Mouse (Mus musculus) megakaryocyte, embryonic 14.5 days (primary cell): ENCODE results near the gene Fhl2.

Source experiments
- FLI1 ChIP-seq: IDR thresholded peaks from 2 replicates; pipeline ENCODE4 v1.6.1; 2012; ENCODE audit warnings: low read length, inconsistent platforms, mixed read lengths
- GATA1 ChIP-seq: IDR thresholded peaks from 3 replicates; pipeline ENCODE4 v1.6.1; 2012; ENCODE audit warnings: mixed read lengths, low read length, inconsistent platforms, borderline replicate concordance

DNA sequence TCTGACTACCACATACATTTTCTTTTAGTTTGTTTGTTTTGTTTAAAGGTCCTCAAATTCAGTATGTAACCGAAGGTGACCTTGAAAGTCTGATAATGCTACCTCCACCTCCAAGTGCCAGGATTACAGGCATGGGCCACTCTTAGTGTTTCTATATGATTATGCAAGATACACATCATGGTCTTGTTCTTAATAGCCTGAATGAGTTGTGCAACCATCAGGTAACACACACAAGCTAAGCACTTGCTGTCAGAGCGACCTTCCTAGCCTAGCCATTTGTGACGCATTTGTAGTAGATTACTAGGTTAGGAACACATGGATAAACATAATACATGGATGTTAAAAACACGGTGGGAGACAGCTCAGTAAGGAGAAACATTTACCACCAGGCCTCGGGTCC lies 113.8 kb downstream of the Fhl2 start:
- TF ChIP-seq GATA1 (no peak), FLI1 (no peak)
